Mouse (Mus musculus) embryonic facial prominence, embryonic 11.5 days (tissue): ENCODE results near the gene Ctnna2. TPM values are rescaled to one million over a fixed set of nuclear protein-coding genes. Genes with fewer than 3 reads are reported as not detected.

Experiments used
- ATAC-seq: fragments of 200-750 bp; cut with Nextera tagmentation; replicated peaks from 2 replicates; pipeline ENCODE4 v1.8.0; 2017; ENCODE audit warnings: low read depth; ENCODE audit not compliant: insufficient number of reproducible peaks, low FRiP score, low TSS enrichment
- DNase-seq: peaks from one replicate; pipeline ENCODE4 v3.0.0-alpha.2; 2015; ENCODE audit warnings: low spot score
- H3K27ac ChIP-seq: fragments of 300-500 bp; sonication (generic); replicated peaks from 2 replicates; pipeline ENCODE4 v1.5.1; 2014; ENCODE audit warnings: mild to moderate bottlenecking, low read depth, low read length, control low read depth
- H3K27me3 ChIP-seq: fragments of 300-500 bp; sonication (generic); 2 replicates; pipeline ENCODE4 v1.6.1; 2014; ENCODE audit warnings: mild to moderate bottlenecking, low read length, moderate library complexity, mixed read lengths; ENCODE audit not compliant: control insufficient read depth, insufficient read depth
- H3K36me3 ChIP-seq: fragments of 300-500 bp; sonication (generic); replicated peaks from 2 replicates; pipeline ENCODE4 v1.6.1; 2014; ENCODE audit warnings: low read depth, mild to moderate bottlenecking, low read length, moderate library complexity, mixed read lengths; ENCODE audit not compliant: control insufficient read depth, insufficient read depth
- H3K4me1 ChIP-seq: fragments of 300-500 bp; sonication (generic); 2 replicates; pipeline ENCODE4 v1.6.1; 2014; ENCODE audit warnings: low read length, mixed read lengths; ENCODE audit not compliant: control insufficient read depth, insufficient read depth
- H3K4me2 ChIP-seq: fragments of 300-500 bp; sonication (generic); 2 replicates; pipeline ENCODE4 v1.6.1; 2014; ENCODE audit warnings: low read depth, mild to moderate bottlenecking, control low read depth, low read length, moderate library complexity
- H3K4me3 ChIP-seq: fragments of 300-500 bp; sonication (generic); 2 replicates; pipeline ENCODE4 v1.5.1; 2014; ENCODE audit warnings: low read depth, low read length, control low read depth
- H3K9ac ChIP-seq: fragments of 300-500 bp; sonication (generic); replicated peaks from 2 replicates; pipeline ENCODE4 v1.6.1; 2014; ENCODE audit warnings: mild to moderate bottlenecking, control low read depth, low read length
- H3K9me3 ChIP-seq: fragments of 300-500 bp; sonication (generic); replicated peaks from 2 replicates; pipeline ENCODE4 v1.6.1; 2016; ENCODE audit warnings: mild to moderate bottlenecking, low read length, inconsistent platforms, mixed read lengths; ENCODE audit not compliant: control insufficient read depth
- WGBS: fragments of 180-500 bp; shearing (Covaris S2); extraction: QIAGEN DNeasy Blood & Tissue Kit; methylation state at CpG from one replicate; pipeline ENCODE4 v1.1.7; 2014; 5-methylcytosine and 5-hydroxymethylcytosine counted together
- polyA plus RNA-seq: library from polyadenylated mRNA; unstranded; fragments of >200 nt; fragmentation: Nextera tagmentation; extraction: Ambion mirVana; gene quantifications from 2 replicates; pipeline ENCODE4 v1.2.1, GENCODE M21; 2014

Ctnna2 gene
- polyA plus RNA-seq, 1 experiment from 2014 or later = 13.7 TPM

GRCm38 (mm10) chr6:77184896-77185295, 794.6 kb downstream of the Ctnna2 start:
- ATAC-seq = no peak
- no peaks in the 10 kb centered on the region for H3K4me1 ChIP-seq
- H3K27ac ChIP-seq = no peak overlapping the region
- WGBS = 62% methylated on average over 2 of the region's 2 CpGs
- no peaks in the 10 kb centered on the region for H3K9me3 ChIP-seq
- DNase-seq = no peak
- H3K4me2 ChIP-seq = no peak overlapping the region
- no peak overlapping the region for H3K9ac ChIP-seq
- H3K27me3 ChIP-seq = no peaks in the 10 kb centered on the region
- H3K4me3 ChIP-seq = no peak overlapping the region
- no peaks in the 10 kb centered on the region for H3K36me3 ChIP-seq

DNA sequence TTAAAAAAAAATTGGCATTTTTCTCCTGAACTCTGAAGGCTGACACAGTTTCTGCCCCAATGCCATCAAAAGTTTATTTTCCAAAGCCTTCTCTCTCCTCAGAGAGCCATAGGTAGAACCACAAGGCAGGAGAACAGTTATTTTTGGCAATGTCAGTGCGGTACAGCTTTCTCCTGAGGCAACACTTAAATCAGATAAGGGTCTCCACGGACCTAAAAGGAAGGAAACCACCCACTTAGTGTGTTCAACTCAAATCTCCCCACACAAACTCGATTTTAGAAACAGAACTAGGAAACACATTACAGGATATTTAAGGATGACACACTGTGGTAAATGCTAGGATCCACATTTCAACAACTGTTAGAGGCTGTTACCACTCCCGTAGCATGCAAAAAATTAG, 803.7 kb downstream of the Ctnna2 start:
- WGBS = 44% methylated on average over 4 of the region's 4 CpGs
- Histone ChIP-seq H3K36me3 (no peaks in the 10 kb centered on the region), H3K9ac (no peak overlapping the region), H3K4me2 (no peak overlapping the region), H3K27me3 (no peaks in the 10 kb centered on the region), H3K4me3 (no peak overlapping the region), H3K4me1 (no peaks in the 10 kb centered on the region), H3K27ac (no peak overlapping the region), H3K9me3 (no peaks in the 10 kb centered on the region)
- ATAC-seq = no peak
- DNase-seq = no peak

GRCm38 (mm10) chr6:77157028-77157427, 822.5 kb downstream of the Ctnna2 start:
- WGBS = 86% methylated on average over 5 of the region's 5 CpGs

GRCm38 (mm10) chr6:77139306-77139920, 840.1 kb downstream of the Ctnna2 start:
- Histone ChIP-seq H3K9me3 (no peaks in the 10 kb centered on the region), H3K36me3 (no peaks in the 10 kb centered on the region), H3K4me3 (no peak overlapping the region), H3K27ac (no peak overlapping the region), H3K9ac (no peak overlapping the region), H3K27me3 (no peaks in the 10 kb centered on the region), H3K4me2 (no peak overlapping the region), H3K4me1 (no peaks in the 10 kb centered on the region)
- DNase-seq = no peak
- 84% methylated on average over 4 of the region's 4 CpGs for WGBS
- no peak for ATAC-seq

More at GRCm38 (mm10) chr6:77157028-77157427, 822.5 kb downstream of the Ctnna2 start:
- Histone ChIP-seq H3K4me1 (no peaks in the 10 kb centered on the region), H3K27me3 (no peaks in the 10 kb centered on the region), H3K36me3 (no peaks in the 10 kb centered on the region), H3K4me3 (no peak overlapping the region), H3K9me3 (no peaks in the 10 kb centered on the region), H3K4me2 (no peak overlapping the region), H3K27ac (no peak overlapping the region), H3K9ac (no peak overlapping the region)
- DNase-seq = no peak
- no peak for ATAC-seq

GRCm38 (mm10) chr6:77120926-77121325, 858.6 kb downstream of the Ctnna2 start:
- Histone ChIP-seq H3K4me3 (no peak overlapping the region), H3K27ac (no peak overlapping the region), H3K9me3 (no peaks in the 10 kb centered on the region), H3K4me2 (no peak overlapping the region), H3K36me3 (no peaks in the 10 kb centered on the region), H3K4me1 (no peaks in the 10 kb centered on the region), H3K9ac (no peak overlapping the region), H3K27me3 (no peaks in the 10 kb centered on the region)
- 84% methylated on average over 2 of the region's 2 CpGs for WGBS
- ATAC-seq (no peak), DNase-seq (no peak)

DNA sequence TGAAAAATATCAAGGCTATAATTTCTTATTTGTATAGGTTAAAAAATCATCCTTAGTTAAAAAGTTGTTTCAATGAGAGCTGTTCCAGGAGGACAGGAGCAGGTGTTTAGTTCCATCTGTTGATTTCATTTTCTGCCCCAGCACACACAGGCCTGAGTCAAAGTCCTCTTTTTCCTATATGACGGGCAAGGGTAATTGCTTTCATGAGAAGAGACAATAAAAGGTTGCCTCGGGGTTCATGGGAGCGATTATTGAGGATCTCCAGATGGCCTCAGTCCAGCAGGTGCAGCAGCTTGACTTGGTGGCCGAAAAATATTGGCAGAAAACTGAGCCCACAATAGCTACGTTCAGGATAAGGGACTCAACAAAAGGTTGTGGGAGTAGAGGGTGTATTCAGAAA, 859.0 kb downstream of the Ctnna2 start:
- WGBS = 69% methylated on average over 5 of the region's 5 CpGs
- H3K4me1 ChIP-seq = no peaks in the 10 kb centered on the region
- DNase-seq (no peak), ATAC-seq (no peak)
- no peak overlapping the region for H3K4me3 ChIP-seq
- H3K9me3 ChIP-seq = no peaks in the 10 kb centered on the region
- no peak overlapping the region for H3K9ac ChIP-seq
- no peaks in the 10 kb centered on the region for H3K27me3 ChIP-seq
- no peak overlapping the region for H3K27ac ChIP-seq
- no peaks in the 10 kb centered on the region for H3K36me3 ChIP-seq
- no peak overlapping the region for H3K4me2 ChIP-seq

- no peak for ATAC-seq
- no peaks in the 10 kb centered on the region for H3K9me3 ChIP-seq
- no peak overlapping the region for H3K4me2 ChIP-seq
Measured at GRCm38 (mm10) chr6:77109095-77109945, 870.2 kb downstream of the Ctnna2 start.

DNA sequence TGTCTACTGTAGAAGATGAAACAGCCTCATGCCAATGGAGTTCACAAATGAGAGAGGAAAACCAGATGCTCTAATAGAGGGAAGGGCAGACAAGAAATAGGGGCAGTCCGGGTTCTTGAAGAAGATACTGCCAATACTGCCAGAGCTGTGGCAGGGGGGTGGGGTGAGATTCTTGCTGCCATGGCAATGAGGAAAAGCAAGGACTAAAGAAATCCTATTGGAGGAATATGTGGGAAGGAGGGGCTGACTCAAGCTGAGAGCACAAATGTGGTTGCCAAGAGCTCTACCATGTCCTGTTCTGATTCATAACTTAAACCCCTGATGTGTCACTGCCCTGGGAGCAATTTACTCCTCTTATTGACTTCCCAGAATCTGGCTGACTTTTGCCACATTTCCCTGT, 878.5 kb downstream of the Ctnna2 start:
- WGBS = 21% methylated on average over 1 of the region's 1 CpGs
- Histone ChIP-seq H3K4me3 (no peak overlapping the region), H3K4me2 (no peak overlapping the region), H3K27ac (no peak overlapping the region), H3K9ac (no peak overlapping the region), H3K4me1 (no peaks in the 10 kb centered on the region), H3K27me3 (no peaks in the 10 kb centered on the region), H3K36me3 (no peaks in the 10 kb centered on the region), H3K9me3 (no peaks in the 10 kb centered on the region)
- ATAC-seq (no peak), DNase-seq (no peak)

More at GRCm38 (mm10) chr6:77109095-77109945, 870.2 kb downstream of the Ctnna2 start:
- H3K9ac ChIP-seq = no peak overlapping the region
- H3K27ac ChIP-seq = no peak overlapping the region
- DNase-seq = no peak
- no peaks in the 10 kb centered on the region for H3K27me3 ChIP-seq
- no peaks in the 10 kb centered on the region for H3K36me3 ChIP-seq
- H3K4me1 ChIP-seq = no peaks in the 10 kb centered on the region
- 78% methylated on average over 10 of the region's 10 CpGs for WGBS
- no peak overlapping the region for H3K4me3 ChIP-seq
